Mouse (Mus musculus) liver, embryonic 14.5 days (tissue): ENCODE data around the gene Rfx3.

Source experiments
- CTCF ChIP-seq: IDR thresholded peaks from 2 replicates; pipeline ENCODE4 v1.5.1; 2016; ENCODE audit warnings: antibody characterized with exemption, low read depth, control low read depth
- EP300 ChIP-seq: IDR thresholded peaks from 2 replicates; pipeline ENCODE4 v1.6.1; 2016; ENCODE audit warnings: antibody characterized with exemption, low read depth

DNA sequence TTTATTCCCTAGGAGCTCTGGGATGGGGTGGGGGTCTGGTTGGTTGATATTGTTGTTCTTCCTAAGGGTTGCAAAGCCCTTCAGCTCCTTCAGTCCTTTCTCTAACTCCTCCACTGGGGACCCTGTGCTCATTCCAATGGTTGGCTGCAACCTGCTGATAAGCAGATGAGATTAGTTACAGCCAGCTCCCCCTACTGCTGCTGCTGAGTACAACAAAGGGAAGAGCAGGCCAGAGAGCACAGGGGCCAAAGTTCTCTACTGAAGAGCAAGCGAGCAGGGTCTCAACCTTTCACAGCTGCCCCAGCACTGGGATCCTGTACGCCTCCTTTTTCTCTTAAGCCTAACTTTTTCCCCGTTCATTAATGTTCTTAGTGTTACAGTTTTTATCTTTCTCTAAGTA, 126.4 kb downstream of the Rfx3 start:
- peak; percentile 58 for TF ChIP-seq CTCF
- TF ChIP-seq EP300 = 0 out of 2 replicates have a peak, but pooled peaks have one; percentile 18
